35 mouse cellular contexts compared by ENCODE assay signal in the genomic region with DNA sequence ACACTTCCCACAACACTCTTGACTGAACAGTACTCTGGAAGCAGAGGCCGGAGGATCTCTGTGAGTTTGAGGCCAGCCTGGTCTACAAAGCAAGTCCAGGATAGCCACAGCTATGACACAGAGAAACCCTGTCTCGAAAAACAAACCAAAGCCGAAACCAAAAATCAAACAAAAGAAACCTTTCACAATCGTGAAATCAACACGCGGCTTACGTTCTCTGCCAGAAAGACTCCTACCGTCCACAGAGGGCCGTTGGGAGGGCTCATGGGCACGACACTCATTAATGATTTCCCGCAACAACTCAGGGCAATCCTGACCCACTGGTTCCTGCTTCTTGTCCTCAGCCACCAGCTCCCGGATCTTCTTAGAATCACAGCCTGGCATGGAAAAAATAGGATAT.
"Had no signal": no experiment of that assay in that cellular context is flagged by ENCODE, and none has a peak within 500 bp of the region (broad histone marks: within the 10 kb centered on the region; RNA-seq: fewer than 3 reads in every experiment).

No protein-coding gene starts in this region.

- H3K27ac ChIP-seq: heart, embryonic 10.5 days; heart, embryonic 13.5 days; heart, embryonic 15.5 days; hindbrain, embryonic 10.5 days; hindbrain, embryonic 12.5 days; hindbrain, embryonic 13.5 days; hindbrain, embryonic 14.5 days; hindbrain, embryonic 15.5 days; hindbrain, postnatal 0 days; intestine, embryonic 15.5 days; kidney, embryonic 15.5 days; kidney, postnatal 0 days; layer of hippocampus, adult 2 months had no signal

- H3K36me3 ChIP-seq: heart, embryonic 10.5 days; heart, embryonic 12.5 days; heart, embryonic 13.5 days; heart, embryonic 15.5 days; hindbrain, embryonic 10.5 days; hindbrain, embryonic 12.5 days; hindbrain, embryonic 13.5 days; hindbrain, embryonic 15.5 days; intestine, embryonic 15.5 days; kidney, embryonic 15.5 days had no signal

- H3K4me2 ChIP-seq: heart, embryonic 11.5 days; heart, embryonic 12.5 days; heart, embryonic 13.5 days; heart, embryonic 15.5 days; hindbrain, embryonic 12.5 days; hindbrain, embryonic 13.5 days; hindbrain, embryonic 14.5 days; hindbrain, embryonic 15.5 days; intestine, embryonic 15.5 days; kidney, embryonic 15.5 days had no signal

- H3K27me3 ChIP-seq: hindbrain, embryonic 13.5 days; hindbrain, embryonic 15.5 days; intestine, embryonic 15.5 days; kidney, embryonic 15.5 days had no signal

- H3K4me1 ChIP-seq: heart, embryonic 10.5 days; heart, embryonic 12.5 days; heart, embryonic 13.5 days; heart, embryonic 15.5 days; hindbrain, embryonic 10.5 days; hindbrain, embryonic 12.5 days; hindbrain, embryonic 13.5 days; hindbrain, embryonic 15.5 days; intestine, embryonic 15.5 days; kidney, embryonic 15.5 days had no signal

- ATAC-seq: hindbrain, embryonic 16.5 days; hindbrain, postnatal 0 days; inflammation-experienced regulatory T-cells, adult 6 months; intestine, embryonic 15.5 days; intestine, embryonic 16.5 days; intestine, postnatal 0 days had no signal

- DNase-seq: heart, postnatal 10 days; heart, postnatal 14 days; heart, postnatal 36 days; heart, postnatal 4 days; kidney, adult 11 months; kidney, adult 18-20 months; kidney, adult 2 months; kidney, adult 8-10 months; kidney, adult 9 months; kidney, postnatal 10 days; kidney, postnatal 14 days; kidney, postnatal 25 days; kidney, postnatal 36 days; kidney, postnatal 4 days; layer of hippocampus, adult 9-11 months; layer of hippocampus, postnatal 36 days had no signal

- H3K4me3 ChIP-seq: heart, embryonic 10.5 days; heart, embryonic 12.5 days; heart, embryonic 13.5 days; heart, embryonic 15.5 days; hindbrain, embryonic 10.5 days; hindbrain, embryonic 12.5 days; hindbrain, embryonic 13.5 days; hindbrain, embryonic 15.5 days; intestine, embryonic 15.5 days; kidney, embryonic 15.5 days; layer of hippocampus, adult 2 months had no signal

- H3K9me3 ChIP-seq: heart, embryonic 10.5 days; heart, embryonic 12.5 days; heart, embryonic 13.5 days; heart, embryonic 15.5 days; hindbrain, embryonic 10.5 days; hindbrain, embryonic 12.5 days; hindbrain, embryonic 13.5 days; hindbrain, embryonic 15.5 days; intestine, embryonic 15.5 days; kidney, embryonic 15.5 days had no signal

- H3K9ac ChIP-seq: heart, embryonic 12.5 days; heart, embryonic 13.5 days; heart, embryonic 15.5 days; hindbrain, embryonic 12.5 days; hindbrain, embryonic 13.5 days; hindbrain, embryonic 14.5 days; hindbrain, embryonic 15.5 days; intestine, embryonic 15.5 days; kidney, embryonic 15.5 days had no signal
